Mouse (Mus musculus) lung, adult 2 months (tissue): ENCODE measurements around the gene Lrrtm3. TPM values are rescaled to one million over a fixed set of nuclear protein-coding genes. Genes with fewer than 3 reads are reported as not detected.

ENCODE experiments used
- DNase-seq: peaks from one replicate; pipeline ENCODE4 v3.0.0; 2022
- H3K4me1 ChIP-seq: fragments of 200-500 bp; 2 replicates; pipeline ENCODE4 v1.6.1; 2011; ENCODE audit warnings: low read length; ENCODE audit not compliant: control insufficient read depth, insufficient read depth
- H3K4me3 ChIP-seq: fragments of 200-500 bp; replicated peaks from 2 replicates; pipeline ENCODE3; 2011; ENCODE audit warnings: low read depth, mild to moderate bottlenecking, control low read depth, low read length; ENCODE audit errors: extremely low read depth
- CTCF ChIP-seq: fragments of 200-500 bp; IDR thresholded peaks from 2 replicates; pipeline ENCODE4 v1.5.1; 2011; ENCODE audit warnings: mild to moderate bottlenecking, low read length, control low read depth; ENCODE audit not compliant: insufficient read depth
- POLR2A ChIP-seq: fragments of 200-500 bp; IDR thresholded peaks from 2 replicates; pipeline ENCODE4 v1.6.1; 2011; ENCODE audit warnings: low read depth, mild to moderate bottlenecking, control low read depth, low read length, borderline replicate concordance; ENCODE audit errors: extremely low read depth
- WGBS: fragments of 180-500 bp; shearing (Covaris S2); methylation state at CpG from one replicate; pipeline ENCODE4 v1.1.7; 2018; 5-methylcytosine and 5-hydroxymethylcytosine counted together
- polyA plus RNA-seq: library from polyadenylated mRNA; depleted of rRNA; stranded (reverse); fragments of >200 nt; gene quantifications from 2 replicates; pipeline ENCODE4 v1.2.3, GENCODE M21; 2012; rRNA removed

Gene Lrrtm3
- 0.11 and 0.24 TPM in 2 replicates for polyA plus RNA-seq

DNA sequence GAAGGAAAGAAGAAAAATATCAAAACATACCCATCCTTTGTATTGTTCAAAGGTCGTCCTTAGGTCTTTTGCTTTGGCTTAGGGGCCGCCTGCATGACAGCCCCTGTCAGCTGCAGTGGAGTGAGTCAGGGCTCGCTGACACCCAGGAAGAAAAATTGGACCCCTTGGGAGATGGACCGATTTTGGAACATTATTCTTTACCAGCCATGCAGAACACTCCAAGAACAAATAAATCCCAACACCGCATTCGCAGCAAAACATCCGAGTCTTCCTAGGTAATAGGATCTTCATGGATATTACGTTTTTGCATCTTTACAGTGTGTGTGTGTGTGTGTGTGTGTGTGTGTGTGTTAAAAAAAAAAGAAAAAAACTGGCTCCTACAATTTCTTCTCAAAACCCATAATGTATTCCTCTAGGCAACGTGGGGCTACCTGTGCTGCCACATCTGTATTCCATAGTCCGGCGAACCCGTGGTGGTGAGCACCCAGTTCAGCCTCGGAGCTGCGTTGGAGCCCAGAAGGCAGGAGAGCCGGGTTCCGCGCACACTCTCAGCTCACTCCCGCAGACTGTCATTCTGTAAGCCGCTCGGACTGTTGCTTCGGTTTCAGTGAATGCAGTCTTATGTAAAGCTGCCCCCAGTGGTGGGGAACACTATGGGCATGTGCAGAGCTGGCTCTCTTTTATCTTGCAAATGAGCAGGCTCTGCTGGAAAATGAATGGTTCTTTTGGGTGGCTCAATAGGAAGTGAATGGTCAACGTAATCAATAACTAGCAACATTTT is at the start of gene Lrrtm3:
TSS of gene Lrrtm3 (minus strand) at position 598 of the 781 bp plus-strand sequence.
- no peak for DNase-seq
- H3K4me3 ChIP-seq = no peak within 1 kb of the TSS

DNA sequence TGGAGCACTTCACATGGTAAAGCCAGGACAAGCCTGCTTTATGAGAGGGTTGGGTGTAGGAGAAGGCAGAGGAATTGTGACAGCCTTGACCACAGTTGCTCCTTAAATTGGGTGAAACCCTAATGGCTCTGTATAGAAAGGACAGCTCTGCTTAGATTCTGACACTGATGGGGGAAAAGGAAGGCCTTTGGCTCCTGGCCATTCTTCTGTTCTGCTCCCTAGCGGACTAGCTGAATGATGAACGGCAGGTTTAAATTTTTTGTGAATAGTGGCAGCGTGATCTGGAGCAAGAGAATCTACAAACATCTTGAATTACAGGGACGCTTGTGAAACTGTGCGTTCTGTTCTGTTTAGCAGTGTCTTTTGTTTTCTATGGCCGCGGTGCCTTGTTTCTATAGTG is 45.4 kb upstream of the Lrrtm3 start:
- DNase-seq = no peak
- WGBS = 73% methylated on average over 7 of the region's 7 CpGs
- TF ChIP-seq POLR2A (no peak), CTCF (no peak)
- H3K4me3 ChIP-seq = no peak overlapping the region
- no peaks in the 10 kb centered on the region for H3K4me1 ChIP-seq

More for the DNA sequence above, at the start of gene Lrrtm3:
- H3K4me1 ChIP-seq = 0 out of 2 replicates have a peak, but pooled peaks cover 3% of the 10 kb centered on the region
- TF ChIP-seq CTCF = no peak
- no peak for TF ChIP-seq POLR2A
- WGBS = 7% methylated on average over 22 of the region's 22 CpGs

DNA sequence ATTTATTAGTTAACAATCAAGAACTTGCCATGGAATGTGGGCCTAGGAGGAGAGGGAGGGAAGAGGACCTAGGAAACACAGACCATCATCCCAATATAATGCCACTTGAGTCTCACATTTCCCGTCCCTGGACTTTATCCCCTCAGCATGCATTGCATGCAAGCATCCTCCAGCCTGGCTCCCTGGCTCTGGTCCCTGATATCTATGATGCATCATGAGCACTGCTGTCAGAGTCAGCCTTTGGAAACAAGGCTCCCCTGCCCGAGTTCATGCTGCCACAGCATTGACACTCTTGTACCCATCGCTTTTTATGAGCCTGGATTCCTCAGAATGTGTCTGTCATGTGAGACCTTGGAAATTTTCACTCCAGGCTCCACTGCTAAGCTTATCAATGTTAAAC is 43.4 kb upstream of the Lrrtm3 start:
- H3K4me1 ChIP-seq = no peaks in the 10 kb centered on the region
- TF ChIP-seq POLR2A = no peak
- TF ChIP-seq CTCF = no peak
- no peak overlapping the region for H3K4me3 ChIP-seq
- 64% methylated on average over 3 of the region's 3 CpGs for WGBS
- no peak for DNase-seq

DNA sequence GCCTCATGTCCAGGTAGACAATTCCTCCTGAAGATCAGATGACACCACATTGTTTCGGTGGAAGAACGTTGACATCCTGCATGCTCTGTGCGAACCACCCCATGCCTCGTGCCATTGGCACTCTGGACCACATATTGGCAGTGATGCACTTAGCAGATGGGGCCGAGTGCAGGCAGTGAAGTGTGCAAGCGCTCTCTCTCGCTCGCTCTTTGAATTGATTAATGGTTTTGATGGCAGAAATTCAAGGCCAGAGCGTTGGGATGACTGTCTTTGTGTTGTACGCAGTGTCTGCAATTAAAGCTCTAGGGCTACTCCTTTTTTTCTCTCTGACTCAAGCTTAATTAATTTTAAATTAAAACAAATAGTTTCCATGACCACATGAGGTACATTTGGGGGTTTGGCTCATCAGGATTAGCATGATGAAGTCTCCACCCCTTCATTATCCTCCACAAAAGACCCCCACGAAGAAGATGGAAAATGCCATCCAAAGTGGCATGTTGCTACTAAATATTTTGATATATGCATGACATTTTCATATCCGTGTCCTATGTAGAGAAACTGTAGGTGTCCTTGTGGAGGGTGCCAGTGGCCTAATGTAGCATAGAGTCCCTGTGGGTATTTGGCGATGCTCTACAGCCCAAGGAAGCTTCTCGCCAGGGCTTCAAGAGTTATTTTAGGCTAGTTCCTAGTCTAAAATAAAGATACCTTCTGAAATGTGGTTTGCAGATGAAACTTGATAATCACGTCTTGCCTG is 40.5 kb upstream of the Lrrtm3 start:
- Histone ChIP-seq H3K4me1 (no peaks in the 10 kb centered on the region), H3K4me3 (no peak overlapping the region)
- TF ChIP-seq CTCF (no peak), POLR2A (no peak)
- WGBS = 84% methylated on average over 15 of the region's 15 CpGs
- no peak for DNase-seq

DNA sequence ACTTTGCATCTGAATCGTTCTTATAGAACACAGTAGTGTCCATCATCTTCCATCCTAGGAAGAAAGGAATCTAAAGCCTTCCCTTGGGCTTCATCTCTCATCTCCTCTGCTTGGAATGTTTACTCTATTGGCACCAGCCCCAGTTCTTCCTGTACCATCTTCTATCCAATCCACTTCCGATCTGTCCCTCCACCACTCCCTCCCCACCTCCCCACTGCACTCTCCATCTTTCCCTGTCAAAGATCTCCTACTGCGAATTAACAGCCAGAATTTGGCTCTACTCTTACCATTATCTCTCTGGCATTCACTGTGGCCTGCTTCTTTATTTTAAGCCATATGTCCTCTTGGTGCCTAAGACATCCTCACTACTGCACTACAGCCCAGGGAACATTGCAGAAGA is 28.8 kb upstream of the Lrrtm3 start:
- H3K4me1 ChIP-seq = no peaks in the 10 kb centered on the region
- DNase-seq = no peak
- TF ChIP-seq CTCF (no peak), POLR2A (no peak)
- WGBS = 74% methylated on average over 3 of the region's 3 CpGs
- H3K4me3 ChIP-seq = no peak overlapping the region

DNA sequence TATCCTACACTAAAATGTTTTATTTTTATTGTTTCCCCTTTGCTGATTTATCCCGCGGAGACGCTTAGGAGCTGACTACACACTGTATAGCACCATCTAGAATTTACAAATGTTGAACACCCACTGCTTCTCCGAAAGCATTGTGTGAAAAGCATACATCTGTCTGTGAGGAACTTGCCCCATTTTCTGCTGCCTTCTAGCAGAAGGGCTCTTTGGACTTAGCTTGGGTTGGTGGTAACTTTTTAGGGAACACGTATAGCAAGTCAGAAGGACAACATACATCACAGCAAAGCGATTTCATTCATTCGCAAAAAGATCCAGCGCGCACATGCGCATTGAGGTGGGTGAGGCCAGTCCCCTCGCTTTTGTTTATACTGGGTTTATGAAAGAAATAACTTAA is 25.2 kb upstream of the Lrrtm3 start:
- Histone ChIP-seq H3K4me1 (no peaks in the 10 kb centered on the region), H3K4me3 (no peak overlapping the region)
- TF ChIP-seq CTCF (no peak), POLR2A (no peak)
- 94% methylated on average over 11 of the region's 11 CpGs for WGBS
- no peak for DNase-seq

DNA sequence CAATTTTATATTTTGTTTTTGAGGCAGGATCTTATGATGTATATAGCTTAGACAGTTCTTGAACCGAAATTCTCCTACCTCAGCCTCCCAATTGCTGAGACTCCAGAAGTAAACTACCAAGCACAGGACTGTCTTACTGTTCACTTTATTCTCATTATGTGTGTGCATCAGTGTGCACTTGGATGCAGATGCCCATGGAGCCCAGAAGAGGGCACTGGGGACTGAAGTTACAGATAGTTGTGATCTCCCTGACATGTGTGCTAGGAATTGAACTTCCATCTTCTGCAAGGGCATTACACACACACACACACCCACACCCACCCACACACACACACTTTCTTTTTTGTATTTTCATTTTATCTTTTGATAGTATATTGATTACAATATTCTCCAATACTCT is 6.5 kb upstream of the Lrrtm3 start:
- TF ChIP-seq CTCF (no peak), POLR2A (no peak)
- 98% methylated on average over 1 of the region's 1 CpGs for WGBS
- no peak for DNase-seq

DNA sequence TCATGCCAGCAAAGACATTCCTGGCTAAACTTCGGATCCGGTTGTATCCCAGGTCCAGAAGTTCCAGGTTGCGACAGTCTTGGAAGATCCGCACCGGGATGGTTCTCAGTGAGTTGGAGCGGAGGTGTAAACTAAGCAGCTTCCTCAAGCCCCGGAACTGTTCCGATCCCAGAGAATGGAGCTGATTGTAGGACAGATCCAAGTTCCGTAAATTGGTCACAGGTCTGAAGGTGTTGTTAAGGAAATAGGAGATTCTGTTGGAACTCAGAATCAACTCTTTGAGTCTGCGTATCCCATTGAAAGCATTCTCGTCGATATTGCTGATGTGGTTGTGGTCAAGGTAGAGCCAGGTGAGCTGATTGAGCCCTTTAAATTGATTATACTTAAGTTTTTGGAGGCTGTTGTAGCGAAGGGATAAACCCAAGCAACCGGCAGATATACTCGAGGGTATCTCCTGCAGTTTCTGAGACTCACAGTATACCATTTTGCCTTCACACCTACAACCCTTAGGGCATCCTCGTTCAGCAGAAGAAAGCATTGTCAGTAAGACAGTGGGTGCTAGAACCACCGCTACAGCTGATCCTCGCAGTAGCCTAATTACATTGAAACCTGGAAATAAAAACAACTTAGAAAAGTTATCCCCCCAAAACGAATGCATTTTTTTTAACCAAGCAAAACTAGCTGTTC is 1.2 kb downstream of the Lrrtm3 start:
- no peak for DNase-seq
- H3K4me1 ChIP-seq = 0 out of 2 replicates have a peak, but pooled peaks cover 3% of the 10 kb centered on the region
- no peak overlapping the region for H3K4me3 ChIP-seq
- no peak for TF ChIP-seq POLR2A
- WGBS = 32% methylated on average over 19 of the region's 19 CpGs

More for the DNA sequence above, 6.5 kb upstream of the Lrrtm3 start:
- H3K4me3 ChIP-seq = no peak overlapping the region
- no peaks in the 10 kb centered on the region for H3K4me1 ChIP-seq
